Mouse (Mus musculus) heart, embryonic 16.5 days (tissue): ENCODE results near the gene Ets1. TPM values are rescaled to one million over a fixed set of nuclear protein-coding genes. Genes with fewer than 3 reads are reported as not detected.

Experiments
- ATAC-seq: fragments of 200-750 bp; cut with Nextera tagmentation; replicated peaks from 2 replicates; pipeline ENCODE4 v1.8.0; 2017; ENCODE audit warnings: moderate number of reproducible peaks; ENCODE audit not compliant: insufficient read depth, low FRiP score; ENCODE audit errors: extremely low read depth
- H3K27ac ChIP-seq: fragments of 300-500 bp; sonication (generic); 2 replicates; pipeline ENCODE4 v1.5.1; 2014; ENCODE audit warnings: mild to moderate bottlenecking, low read length, control low read depth, moderate library complexity
- H3K27me3 ChIP-seq: fragments of 300-500 bp; sonication (generic); 2 replicates; pipeline ENCODE4 v1.6.1; 2014; ENCODE audit warnings: low read length, mixed read lengths; ENCODE audit not compliant: control insufficient read depth, insufficient read depth
- H3K36me3 ChIP-seq: fragments of 300-500 bp; sonication (generic); 2 replicates; pipeline ENCODE4 v1.6.1; 2014; ENCODE audit not compliant: control insufficient read depth, insufficient read depth
- H3K4me1 ChIP-seq: fragments of 300-500 bp; sonication (generic); 2 replicates; pipeline ENCODE4 v1.6.1; 2014; ENCODE audit warnings: low read length, mixed read lengths; ENCODE audit not compliant: control insufficient read depth, insufficient read depth
- H3K4me2 ChIP-seq: fragments of 300-500 bp; sonication (generic); 2 replicates; pipeline ENCODE4 v1.6.1; 2014; ENCODE audit warnings: low read depth, mild to moderate bottlenecking, control low read depth, low read length
- H3K4me3 ChIP-seq: fragments of 300-500 bp; sonication (generic); 2 replicates; pipeline ENCODE4 v1.5.1; 2014; ENCODE audit warnings: mild to moderate bottlenecking, control low read depth, low read length
- H3K9ac ChIP-seq: fragments of 300-500 bp; sonication (generic); 2 replicates; pipeline ENCODE4 v1.6.1; 2014; ENCODE audit warnings: low read length, control low read depth
- H3K9me3 ChIP-seq: fragments of 300-500 bp; sonication (generic); replicated peaks from 2 replicates; pipeline ENCODE4 v1.6.1; 2016; ENCODE audit warnings: low read length; ENCODE audit not compliant: control insufficient read depth
- WGBS: fragments of 180-500 bp; shearing (Covaris S2); extraction: QIAGEN DNeasy Blood & Tissue Kit; methylation state at CpG from one replicate; pipeline ENCODE4 v1.1.7; 2014; 5-methylcytosine and 5-hydroxymethylcytosine counted together
- polyA plus RNA-seq: library from polyadenylated mRNA; unstranded; fragments of >200 nt; fragmentation: Nextera tagmentation; extraction: Ambion mirVana; gene quantifications from 2 replicates; pipeline ENCODE4 v1.2.1, GENCODE M21; 2015

The Ets1 gene
- polyA plus RNA-seq, 1 experiment from 2014 or later, result 66.7 TPM

GRCm38 (mm10) chr9:32612861-32613421, 23.1 kb upstream of the Ets1 start:
- Histone ChIP-seq H3K9ac (no peak overlapping the region), H3K27ac (peak overlapping the region; percentile 82), H3K4me3 (no peak overlapping the region), H3K36me3 (no peaks in the 10 kb centered on the region), H3K4me1 (peaks cover 8% of the 10 kb centered on the region; the same call in 1 of the 2 replicates), H3K4me2 (no peak overlapping the region), H3K9me3 (no peaks in the 10 kb centered on the region), H3K27me3 (no peaks in the 10 kb centered on the region)
- 40% methylated on average over 6 of the region's 6 CpGs for WGBS
- 0 out of 2 replicates have a peak, but pooled peaks have one; percentile 21 for ATAC-seq

GRCm38 (mm10) chr9:32614191-32614590, 21.8 kb upstream of the Ets1 start:
- Histone ChIP-seq H3K27ac (peak overlapping the region; percentile 82; the same call in 1 of the 2 replicates), H3K27me3 (no peaks in the 10 kb centered on the region), H3K4me2 (no peak overlapping the region), H3K4me1 (peaks cover 8% of the 10 kb centered on the region; the same call in 1 of the 2 replicates), H3K36me3 (no peaks in the 10 kb centered on the region), H3K9me3 (no peaks in the 10 kb centered on the region), H3K9ac (no peak overlapping the region), H3K4me3 (no peak overlapping the region)
- 81% methylated on average over 9 of the region's 9 CpGs for WGBS
- ATAC-seq, result no peak

DNA sequence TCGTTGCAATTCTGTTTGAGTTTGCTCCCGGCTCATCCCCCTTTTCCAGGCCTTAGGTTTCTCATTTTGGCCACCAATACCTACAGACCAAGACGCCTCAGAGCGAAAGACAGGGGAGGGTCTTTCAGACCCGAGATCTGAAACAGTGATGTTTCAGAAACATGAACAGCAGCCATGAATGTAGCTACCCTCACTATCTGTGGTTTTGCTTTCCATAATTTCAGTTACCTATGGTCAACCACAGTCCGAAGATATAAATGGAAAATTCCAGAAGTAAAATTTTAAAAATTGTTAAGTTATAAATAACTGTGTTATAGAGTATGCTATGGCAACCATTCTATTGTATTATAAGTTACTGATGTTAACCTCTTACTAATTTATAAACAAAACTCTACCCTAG, 20.6 kb upstream of the Ets1 start:
- H3K9ac ChIP-seq, result no peak overlapping the region
- no peak overlapping the region for H3K4me3 ChIP-seq
- WGBS, result 78% methylated on average over 6 of the region's 6 CpGs

GRCm38 (mm10) chr9:32615986-32616385, 20.0 kb upstream of the Ets1 start:
- Histone ChIP-seq H3K9me3 (no peaks in the 10 kb centered on the region), H3K4me3 (no peak overlapping the region), H3K27me3 (no peaks in the 10 kb centered on the region), H3K9ac (no peak overlapping the region), H3K4me2 (no peak overlapping the region), H3K27ac (no peak overlapping the region), H3K4me1 (peaks cover 8% of the 10 kb centered on the region; the same call in 1 of the 2 replicates), H3K36me3 (no peaks in the 10 kb centered on the region)
- peak; percentile 56 for ATAC-seq
- 24% methylated on average over 7 of the region's 7 CpGs for WGBS

More for the DNA sequence above, 20.6 kb upstream of the Ets1 start:
- Histone ChIP-seq H3K4me2 (no peak overlapping the region), H3K36me3 (no peaks in the 10 kb centered on the region), H3K9me3 (no peaks in the 10 kb centered on the region), H3K27ac (no peak overlapping the region), H3K4me1 (peaks cover 8% of the 10 kb centered on the region; the same call in 1 of the 2 replicates), H3K27me3 (no peaks in the 10 kb centered on the region)
- ATAC-seq, result no peak

- Histone ChIP-seq H3K27ac (no peak overlapping the region; the same call in 1 of the 2 replicates), H3K4me3 (no peak overlapping the region), H3K9me3 (no peaks in the 10 kb centered on the region), H3K4me2 (no peak overlapping the region), H3K27me3 (no peaks in the 10 kb centered on the region), H3K4me1 (peaks cover 8% of the 10 kb centered on the region; the same call in 1 of the 2 replicates), H3K36me3 (no peaks in the 10 kb centered on the region), H3K9ac (no peak overlapping the region)
- no peak for ATAC-seq
- 75% methylated on average over 5 of the region's 5 CpGs for WGBS
Measured at GRCm38 (mm10) chr9:32616516-32617429, 19.2 kb upstream of the Ets1 start.

DNA sequence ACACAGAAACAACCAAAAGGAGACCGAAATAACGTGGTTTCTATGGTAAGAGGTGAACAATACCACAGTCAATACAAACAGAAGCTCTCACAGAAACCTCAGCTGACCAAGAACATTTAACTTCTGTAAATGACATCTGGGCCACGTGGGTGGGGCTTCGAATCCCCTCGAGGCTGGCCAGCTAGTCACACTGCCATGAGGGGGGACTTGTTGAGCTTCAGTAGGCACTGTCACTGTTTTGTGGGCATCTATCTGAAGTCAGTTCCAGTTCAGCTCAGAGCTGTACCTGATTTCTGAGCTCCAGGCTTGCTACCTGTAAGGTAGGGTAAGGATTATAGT, 18.6 kb upstream of the Ets1 start:
- Histone ChIP-seq H3K27me3 (no peaks in the 10 kb centered on the region), H3K4me2 (no peak overlapping the region), H3K4me1 (peaks cover 8% of the 10 kb centered on the region; the same call in 1 of the 2 replicates), H3K9me3 (no peaks in the 10 kb centered on the region), H3K36me3 (no peaks in the 10 kb centered on the region), H3K9ac (no peak overlapping the region), H3K27ac (no peak overlapping the region; the same call in 1 of the 2 replicates), H3K4me3 (no peak overlapping the region)
- WGBS, result 61% methylated on average over 5 of the region's 5 CpGs
- no peak for ATAC-seq

DNA sequence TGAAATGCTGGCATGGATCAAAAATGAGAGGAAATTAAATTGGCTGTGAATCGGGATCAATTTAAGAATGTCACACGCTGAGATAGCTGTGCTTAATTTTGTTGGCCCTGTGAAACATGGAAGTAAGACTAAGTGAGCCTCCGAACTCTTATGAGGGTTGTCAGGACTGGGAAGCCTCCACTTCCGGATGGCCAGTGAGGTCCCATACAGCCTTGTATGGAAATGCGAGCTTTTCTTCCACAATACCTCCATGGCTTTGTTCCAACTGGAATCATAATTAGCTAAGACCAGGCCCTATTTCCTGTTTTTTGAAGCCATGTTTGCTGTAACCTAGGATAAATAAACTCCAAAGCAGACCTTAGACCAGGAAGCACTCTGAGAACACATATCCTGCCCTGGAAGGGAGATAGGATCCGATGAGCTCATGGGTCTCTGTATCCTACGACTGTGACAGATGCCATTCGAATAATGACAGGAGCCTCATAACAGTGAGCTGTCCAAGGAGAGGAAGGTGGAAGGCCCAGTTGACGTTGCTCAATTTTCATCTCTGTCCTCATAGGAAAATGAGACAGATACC, 17.4 kb upstream of the Ets1 start:
- WGBS, result 71% methylated on average over 9 of the region's 9 CpGs
- peak; percentile 64 for ATAC-seq
- Histone ChIP-seq H3K4me3 (no peak overlapping the region), H3K9me3 (no peaks in the 10 kb centered on the region), H3K9ac (no peak overlapping the region), H3K36me3 (no peaks in the 10 kb centered on the region), H3K27ac (no peak overlapping the region), H3K4me1 (peaks cover 3% of the 10 kb centered on the region; the same call in 1 of the 2 replicates), H3K27me3 (no peaks in the 10 kb centered on the region), H3K4me2 (no peak overlapping the region)

GRCm38 (mm10) chr9:32619661-32620060, 16.4 kb upstream of the Ets1 start:
- Histone ChIP-seq H3K27me3 (no peaks in the 10 kb centered on the region), H3K27ac (no peak overlapping the region), H3K36me3 (no peaks in the 10 kb centered on the region), H3K4me2 (no peak overlapping the region), H3K9me3 (no peaks in the 10 kb centered on the region), H3K9ac (no peak overlapping the region), H3K4me1 (0 out of 2 replicates have a peak, but pooled peaks cover 3% of the 10 kb centered on the region), H3K4me3 (no peak overlapping the region)
- 81% methylated on average over 6 of the region's 6 CpGs for WGBS
- ATAC-seq, result no peak

GRCm38 (mm10) chr9:32620446-32620845, 15.6 kb upstream of the Ets1 start:
- H3K4me1 ChIP-seq, result 0 out of 2 replicates have a peak, but pooled peaks cover 3% of the 10 kb centered on the region
- H3K36me3 ChIP-seq, result no peaks in the 10 kb centered on the region
- WGBS, result 89% methylated on average over 3 of the region's 3 CpGs
- H3K4me3 ChIP-seq, result no peak overlapping the region
- ATAC-seq, result no peak
- no peak overlapping the region for H3K4me2 ChIP-seq
- H3K9me3 ChIP-seq, result no peaks in the 10 kb centered on the region
- H3K9ac ChIP-seq, result no peak overlapping the region
- H3K27ac ChIP-seq, result no peak overlapping the region
- no peaks in the 10 kb centered on the region for H3K27me3 ChIP-seq
